Mouse (Mus musculus) forebrain, embryonic 11.5 days (tissue): ENCODE data around the gene Agps. TPM values are rescaled to one million over a fixed set of nuclear protein-coding genes. Genes with fewer than 3 reads are reported as not detected.
"Not testable (repeated sequence)": the region's sequence is repeated elsewhere in the genome, so short reads cannot be mapped to it uniquely, and the experiment has no call there.

Source experiments
- ATAC-seq: fragments of 200-750 bp; cut with Nextera tagmentation; replicated peaks from 2 replicates; pipeline ENCODE4 v1.8.0; 2017; ENCODE audit warnings: moderate TSS enrichment; ENCODE audit not compliant: low FRiP score
- DNase-seq: peaks from one replicate; pipeline ENCODE4 v3.0.0-alpha.2; 2017; ENCODE audit warnings: low spot score
- H3K27ac ChIP-seq: fragments of 300-500 bp; sonication (generic); 2 replicates; pipeline ENCODE4 v1.5.1; 2014; ENCODE audit warnings: low read depth, low read length
- H3K27me3 ChIP-seq: fragments of 300-500 bp; sonication (generic); 2 replicates; pipeline ENCODE4 v1.6.1; 2014; ENCODE audit warnings: mild to moderate bottlenecking, low read length, mixed read lengths; ENCODE audit not compliant: control insufficient read depth, insufficient read depth
- H3K36me3 ChIP-seq: fragments of 300-500 bp; sonication (generic); 2 replicates; pipeline ENCODE4 v1.6.1; 2014; ENCODE audit warnings: mild to moderate bottlenecking, low read length, moderate library complexity, mixed read lengths; ENCODE audit not compliant: control insufficient read depth, insufficient read depth
- H3K4me1 ChIP-seq: fragments of 300-500 bp; sonication (generic); replicated peaks from 2 replicates; pipeline ENCODE4 v1.6.1; 2014; ENCODE audit warnings: low read length, mixed read lengths; ENCODE audit not compliant: control insufficient read depth, insufficient read depth
- H3K4me2 ChIP-seq: fragments of 300-500 bp; sonication (generic); 2 replicates; pipeline ENCODE4 v1.6.1; 2014; ENCODE audit warnings: low read depth, mild to moderate bottlenecking, low read length, moderate library complexity, mixed read lengths; ENCODE audit not compliant: severe bottlenecking
- H3K4me3 ChIP-seq: fragments of 300-500 bp; sonication (generic); 2 replicates; pipeline ENCODE4 v1.5.1; 2014; ENCODE audit warnings: low read depth, low read length
- H3K9ac ChIP-seq: fragments of 300-500 bp; sonication (generic); 2 replicates; pipeline ENCODE4 v1.6.1; 2014; ENCODE audit warnings: low read length
- H3K9me3 ChIP-seq: fragments of 300-500 bp; sonication (generic); 2 replicates; pipeline ENCODE4 v1.6.1; 2016; ENCODE audit warnings: low read length, mixed read lengths; ENCODE audit not compliant: control insufficient read depth
- WGBS: fragments of 180-500 bp; shearing (Covaris S2); extraction: QIAGEN DNeasy Blood & Tissue Kit; methylation state at CpG from one replicate; pipeline ENCODE4 v1.1.7; 2014; 5-methylcytosine and 5-hydroxymethylcytosine counted together
- polyA plus RNA-seq: library from polyadenylated mRNA; unstranded; fragments of >200 nt; fragmentation: Nextera tagmentation; extraction: Ambion mirVana; gene quantifications from 2 replicates; pipeline ENCODE4 v1.2.1, GENCODE M21; 2014

Agps gene
- polyA plus RNA-seq, 1 experiment from 2014 or later = 46.7 TPM

DNA sequence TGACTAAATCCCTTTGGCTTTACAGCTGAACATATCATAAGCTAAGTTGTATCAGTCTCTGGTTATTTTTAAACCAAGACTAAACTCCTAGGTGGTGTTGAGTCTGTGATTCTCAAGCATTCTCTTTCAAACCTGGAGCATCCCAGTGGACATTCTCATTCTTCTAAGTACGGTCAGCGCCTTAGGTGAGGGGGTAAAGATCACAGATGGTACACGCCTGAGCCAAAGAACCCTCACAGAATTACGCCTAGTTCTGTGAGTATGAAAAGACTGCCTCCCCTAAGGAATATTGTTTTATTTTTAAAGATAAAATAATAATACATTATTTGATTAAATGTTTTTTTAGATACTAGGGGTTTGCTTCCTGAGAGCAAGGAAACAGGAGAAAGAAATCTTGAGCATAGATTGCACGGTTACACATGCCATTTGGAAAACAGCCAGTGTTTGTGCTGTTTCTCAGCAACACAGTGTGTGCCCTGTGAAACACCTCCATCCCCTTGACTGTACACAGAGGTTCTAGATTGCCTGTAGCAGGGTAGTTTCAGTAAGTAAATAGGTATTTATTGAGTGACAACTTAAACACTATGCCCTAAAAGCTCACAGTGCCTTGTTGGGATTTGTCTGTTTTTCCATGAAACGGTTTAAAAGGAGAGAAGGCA is 97.9 kb downstream of the Agps start:
- Histone ChIP-seq H3K9ac (no peak overlapping the region), H3K4me1 (no peaks in the 10 kb centered on the region), H3K27me3 (no peaks in the 10 kb centered on the region), H3K36me3 (no peaks in the 10 kb centered on the region; the same call in 1 of the 2 replicates), H3K9me3 (no peaks in the 10 kb centered on the region), H3K4me2 (no peak overlapping the region), H3K27ac (no peak overlapping the region), H3K4me3 (no peak overlapping the region)
- WGBS = 93% methylated on average over 6 of the region's 6 CpGs
- ATAC-seq (no peak), DNase-seq (no peak)

DNA sequence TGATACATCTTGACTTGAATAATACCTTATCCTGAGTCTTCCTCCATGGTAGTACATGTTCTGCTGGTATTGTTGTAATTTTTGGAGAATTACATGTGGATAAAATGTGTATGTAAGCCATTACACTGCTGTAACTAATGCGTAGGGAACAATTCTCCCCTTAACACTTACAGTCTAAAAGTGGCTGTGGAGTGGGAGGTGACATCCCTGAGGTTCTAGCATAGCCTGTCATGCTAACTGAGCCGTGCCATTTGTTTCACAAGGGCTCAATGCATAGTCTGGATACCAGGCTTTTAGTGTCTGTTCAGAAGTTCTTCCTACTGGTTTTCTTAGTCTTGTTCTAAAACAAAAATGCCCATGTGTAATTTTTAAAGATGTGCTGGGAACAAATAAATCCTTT is 99.0 kb downstream of the Agps start:
- Histone ChIP-seq H3K36me3 (no peaks in the 10 kb centered on the region; the same call in 1 of the 2 replicates), H3K4me1 (no peaks in the 10 kb centered on the region), H3K4me2 (no peak overlapping the region), H3K27me3 (no peaks in the 10 kb centered on the region), H3K9ac (no peak overlapping the region), H3K4me3 (no peak overlapping the region), H3K27ac (no peak overlapping the region), H3K9me3 (no peaks in the 10 kb centered on the region)
- 93% methylated on average over 2 of the region's 2 CpGs for WGBS
- DNase-seq (no peak), ATAC-seq (no peak)

DNA sequence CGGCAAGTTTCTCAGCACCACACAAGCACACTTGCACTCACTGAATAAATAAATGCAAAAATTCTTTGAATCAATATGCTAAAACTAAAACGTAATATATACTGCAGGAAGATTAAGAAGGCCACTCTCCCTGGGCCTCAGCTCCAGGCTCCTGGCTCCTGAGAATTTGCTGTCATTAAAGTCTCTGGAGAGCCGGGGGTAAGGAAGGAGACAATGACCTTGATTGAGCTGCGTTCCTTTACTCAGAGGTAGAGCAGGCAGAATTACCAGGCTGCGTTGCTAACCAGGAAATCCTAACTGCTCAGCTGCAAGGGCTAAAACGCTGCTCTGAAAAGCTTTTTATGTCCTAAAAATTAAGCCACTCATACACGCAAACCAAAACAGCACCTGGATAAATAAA is 101.6 kb downstream of the Agps start:
- DNase-seq (no peak), ATAC-seq (no peak)
- Histone ChIP-seq H3K27ac (no peak overlapping the region), H3K9me3 (no peaks in the 10 kb centered on the region), H3K36me3 (no peaks in the 10 kb centered on the region), H3K27me3 (no peaks in the 10 kb centered on the region), H3K9ac (no peak overlapping the region), H3K4me3 (no peak overlapping the region), H3K4me2 (no peak overlapping the region), H3K4me1 (no peaks in the 10 kb centered on the region)
- 57% methylated on average over 7 of the region's 7 CpGs for WGBS

DNA sequence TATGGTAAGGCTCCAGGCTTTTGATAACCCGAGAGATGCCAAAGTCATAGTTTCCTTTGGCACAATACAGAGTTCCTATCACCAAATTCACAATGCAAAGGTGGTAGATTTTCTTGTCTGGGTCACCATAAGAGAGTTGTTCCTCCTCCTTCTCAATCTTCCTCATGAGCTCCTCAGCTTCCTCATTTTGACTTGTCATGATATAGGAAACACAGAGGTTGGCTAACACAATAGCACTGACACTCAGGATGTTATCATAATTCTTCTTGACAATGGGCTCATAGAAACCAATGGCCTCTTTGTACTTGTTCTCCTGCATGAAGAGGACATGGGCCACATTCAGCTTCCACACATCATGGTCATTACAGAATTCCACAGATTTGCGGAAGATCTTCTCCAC is 104.7 kb downstream of the Agps start:
- not testable (repeated sequence) for ATAC-seq, H3K27ac ChIP-seq, H3K27me3 ChIP-seq, H3K36me3 ChIP-seq, H3K4me2 ChIP-seq, H3K4me3 ChIP-seq, H3K9me3 ChIP-seq, H3K4me1 ChIP-seq, DNase-seq, H3K9ac ChIP-seq
- 92% methylated on average over 2 of the region's 2 CpGs for WGBS

DNA sequence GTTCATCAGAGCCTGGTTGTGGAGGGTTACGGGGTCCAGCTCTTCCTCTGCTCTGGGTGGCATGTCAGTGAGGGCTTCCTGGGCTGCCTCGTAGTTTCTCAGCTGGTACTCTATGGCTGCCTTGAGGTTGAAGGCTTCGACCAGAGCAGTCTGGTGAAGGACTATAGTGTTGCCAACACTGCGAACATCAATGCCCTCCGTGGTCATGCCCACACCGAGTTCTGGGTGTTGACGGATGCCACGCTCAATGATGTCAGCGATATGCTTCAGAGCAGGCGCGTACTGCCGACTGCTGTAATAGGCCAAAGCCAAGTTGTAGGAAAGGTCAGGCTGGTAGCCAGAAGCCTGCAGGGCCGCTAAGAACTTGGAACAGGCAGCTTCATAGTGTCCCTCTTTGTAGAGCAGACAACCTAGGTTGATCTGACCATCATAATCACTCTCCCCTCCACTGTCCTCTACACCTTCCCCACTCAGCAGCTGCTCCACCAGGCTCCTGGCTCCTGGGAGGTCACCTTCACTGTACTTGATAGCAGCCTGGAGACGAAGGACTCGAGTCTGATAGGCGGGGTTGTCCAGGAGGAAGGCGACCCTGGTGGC is 105.6 kb downstream of the Agps start:
- peak overlapping the region; percentile 53 for H3K4me3 ChIP-seq
- ATAC-seq = peak; percentile 30
- H3K9ac ChIP-seq, H3K4me1 ChIP-seq, H3K36me3 ChIP-seq, H3K9me3 ChIP-seq, H3K27ac ChIP-seq, H3K27me3 ChIP-seq, DNase-seq: not testable (repeated sequence)
- 68% methylated on average over 16 of the region's 17 CpGs for WGBS
- peak overlapping the region; percentile 63 for H3K4me2 ChIP-seq

DNA sequence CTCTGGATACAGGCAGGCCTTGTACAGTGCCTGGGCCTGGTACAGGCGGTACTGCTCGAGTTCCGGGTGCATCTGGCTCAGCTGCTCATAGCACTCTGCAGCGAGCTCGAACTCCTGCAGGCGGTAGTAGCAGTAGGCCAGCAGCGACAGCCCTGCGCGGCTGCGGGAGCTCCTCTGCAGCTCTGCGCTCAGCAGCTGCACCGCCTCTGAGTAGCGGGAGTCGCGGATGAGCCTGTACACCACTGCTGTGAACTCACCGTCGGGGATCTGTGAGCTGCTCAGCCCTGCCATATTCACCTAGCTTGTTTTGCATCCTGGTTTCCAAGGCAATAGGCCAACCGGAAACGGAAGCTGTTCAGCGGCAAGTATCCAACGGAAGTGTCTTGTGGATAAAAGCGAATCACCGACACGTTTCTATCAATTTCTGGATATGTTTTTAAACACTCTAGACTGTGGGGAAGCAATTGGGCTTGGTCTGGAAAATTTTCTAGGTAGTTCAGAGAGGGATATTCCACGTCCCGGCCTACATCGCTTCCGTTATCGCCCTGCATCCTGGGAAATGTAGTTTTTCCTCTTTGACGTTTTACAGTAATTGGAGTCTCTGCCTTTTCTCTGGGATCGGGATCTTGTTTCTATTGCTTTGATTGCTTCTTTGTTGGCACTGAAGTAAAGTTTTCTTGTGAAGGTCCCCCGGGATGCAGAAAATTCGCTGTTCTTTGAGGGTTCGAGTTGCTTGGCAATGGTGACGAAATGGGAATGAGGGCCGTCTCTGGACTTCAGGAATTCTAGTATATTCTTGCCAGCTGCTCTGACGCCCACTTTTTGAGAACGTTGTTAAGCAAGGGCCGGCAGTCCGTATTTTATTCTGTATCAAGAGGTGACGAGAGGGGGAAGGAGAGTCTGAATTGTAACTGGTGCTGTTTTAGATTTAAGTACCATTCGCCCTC is 106.4 kb downstream of the Agps start, which contains the start of gene Ttc30b:
Ttc30b (minus strand) TSS at position 469 of the 947 bp plus-strand sequence.
- ATAC-seq (peak; percentile 92), DNase-seq (peak; percentile 80)
- peak within 1 kb of the TSS; percentile 46; the same call in 1 of the 2 replicates for H3K27ac ChIP-seq
- H3K36me3 ChIP-seq = no peaks in the 10 kb centered on the region
- peak within 1 kb of the TSS; percentile 70 for H3K9ac ChIP-seq
- no peaks in the 10 kb centered on the region for H3K9me3 ChIP-seq
- no peaks in the 10 kb centered on the region for H3K27me3 ChIP-seq
- WGBS = 5% methylated on average over 36 of the region's 42 CpGs
- peak within 1 kb of the TSS; percentile 63 for H3K4me2 ChIP-seq
- H3K4me1 ChIP-seq = no peaks in the 10 kb centered on the region
- H3K4me3 ChIP-seq = peak within 1 kb of the TSS; percentile 53

DNA sequence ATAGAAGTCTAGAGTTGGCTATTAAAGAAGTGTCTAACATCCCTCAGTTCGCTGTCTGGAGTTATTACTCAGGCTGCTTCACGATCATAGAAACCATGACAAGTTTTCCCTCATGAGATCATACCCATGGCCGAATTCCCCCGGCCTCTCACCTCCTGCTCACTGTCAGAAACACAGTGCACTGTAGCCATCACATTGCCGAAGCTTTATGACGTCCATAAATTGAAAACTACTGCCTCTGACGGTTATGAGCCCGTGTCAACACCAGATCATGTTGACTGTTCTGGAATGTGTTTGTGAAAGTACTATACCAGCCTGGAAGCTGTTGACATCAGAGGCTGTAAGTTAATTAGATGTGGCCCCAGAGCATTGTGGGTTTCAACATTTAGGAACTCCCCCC is 118.7 kb downstream of the Agps start:
- Histone ChIP-seq H3K27ac (no peak overlapping the region), H3K4me2 (no peak overlapping the region), H3K9me3 (no peaks in the 10 kb centered on the region), H3K27me3 (no peaks in the 10 kb centered on the region; the same call in 1 of the 2 replicates), H3K36me3 (no peaks in the 10 kb centered on the region), H3K4me3 (no peak overlapping the region), H3K4me1 (no peaks in the 10 kb centered on the region), H3K9ac (no peak overlapping the region)
- DNase-seq (no peak), ATAC-seq (no peak)
- WGBS = 91% methylated on average over 8 of the region's 8 CpGs

DNA sequence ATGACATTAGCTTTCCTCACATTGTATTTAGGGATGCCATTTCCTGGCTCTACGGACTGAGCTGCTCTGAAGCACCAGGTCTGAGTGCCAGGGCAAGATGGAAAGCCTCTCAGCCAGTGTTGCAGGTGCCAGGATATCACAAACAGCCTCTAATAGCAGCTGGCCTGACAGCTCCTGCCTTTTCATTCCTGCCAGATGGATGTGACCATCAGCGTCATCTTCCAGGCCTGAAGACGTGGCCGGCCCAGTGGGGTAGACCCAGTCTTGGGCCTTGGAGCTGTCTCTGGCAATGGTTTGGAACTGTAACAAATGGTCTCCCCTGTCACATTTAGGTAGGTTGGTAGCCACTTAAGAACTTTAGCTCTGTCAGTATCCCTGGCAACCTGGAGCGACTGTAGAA is 121.3 kb downstream of the Agps start:
- no peak for ATAC-seq
- Histone ChIP-seq H3K9ac (no peak overlapping the region), H3K4me3 (no peak overlapping the region), H3K27me3 (no peaks in the 10 kb centered on the region; the same call in 1 of the 2 replicates), H3K36me3 (no peaks in the 10 kb centered on the region), H3K4me2 (no peak overlapping the region), H3K4me1 (no peaks in the 10 kb centered on the region), H3K27ac (no peak overlapping the region), H3K9me3 (no peaks in the 10 kb centered on the region)
- WGBS = 91% methylated on average over 5 of the region's 5 CpGs
- no peak for DNase-seq
